Mouse (Mus musculus) midbrain, embryonic 13.5 days (tissue): ENCODE data around the gene Rab37. TPM values are rescaled to one million over a fixed set of nuclear protein-coding genes. Genes with fewer than 3 reads are reported as not detected.
A peak's percentile ranks its signal among the peaks of the same experiment; 100 is the strongest.

Experiments used
- ATAC-seq: fragments of 200-750 bp; cut with Nextera tagmentation; 2 replicates; pipeline ENCODE4 v1.8.0; 2017; ENCODE audit warnings: mild to moderate bottlenecking, moderate TSS enrichment, moderate library complexity
- H3K27ac ChIP-seq: fragments of 300-500 bp; sonication (generic); 2 replicates; pipeline ENCODE4 v1.5.1; 2015; ENCODE audit warnings: inconsistent platforms, mild to moderate bottlenecking, moderate library complexity
- H3K27me3 ChIP-seq: fragments of 300-500 bp; sonication (generic); 2 replicates; pipeline ENCODE4 v1.6.1; 2015; ENCODE audit warnings: mild to moderate bottlenecking, inconsistent platforms
- H3K36me3 ChIP-seq: fragments of 300-500 bp; sonication (generic); 2 replicates; pipeline ENCODE4 v1.6.1; 2015; ENCODE audit warnings: mild to moderate bottlenecking, inconsistent platforms
- H3K4me1 ChIP-seq: fragments of 300-500 bp; sonication (generic); replicated peaks from 2 replicates; pipeline ENCODE4 v1.6.1; 2015; ENCODE audit warnings: inconsistent platforms
- H3K4me2 ChIP-seq: fragments of 300-500 bp; sonication (generic); replicated peaks from 2 replicates; pipeline ENCODE4 v1.6.1; 2015; ENCODE audit warnings: moderate library complexity, mild to moderate bottlenecking, inconsistent platforms
- H3K4me3 ChIP-seq: fragments of 300-500 bp; sonication (generic); replicated peaks from 2 replicates; pipeline ENCODE4 v1.5.1; 2015; ENCODE audit warnings: mild to moderate bottlenecking, inconsistent platforms
- H3K9ac ChIP-seq: fragments of 300-500 bp; sonication (generic); replicated peaks from 2 replicates; pipeline ENCODE4 v1.6.1; 2015; ENCODE audit warnings: mild to moderate bottlenecking, inconsistent platforms
- H3K9me3 ChIP-seq: fragments of 300-500 bp; sonication (generic); 2 replicates; pipeline ENCODE4 v1.6.1; 2016; ENCODE audit warnings: mild to moderate bottlenecking, inconsistent platforms
- WGBS: fragments of 180-500 bp; shearing (Covaris S2); methylation state at CpG from one replicate; pipeline ENCODE4 v1.1.7; 2015; 5-methylcytosine and 5-hydroxymethylcytosine counted together
- polyA plus RNA-seq: library from polyadenylated mRNA; unstranded; fragments of >200 nt; fragmentation: Nextera tagmentation; extraction: Ambion mirVana; gene quantifications from 2 replicates; pipeline ENCODE4 v1.2.1, GENCODE M21; 2015

The Rab37 gene
- polyA plus RNA-seq, 1 experiment from 2014 or later: 1.3 TPM

DNA sequence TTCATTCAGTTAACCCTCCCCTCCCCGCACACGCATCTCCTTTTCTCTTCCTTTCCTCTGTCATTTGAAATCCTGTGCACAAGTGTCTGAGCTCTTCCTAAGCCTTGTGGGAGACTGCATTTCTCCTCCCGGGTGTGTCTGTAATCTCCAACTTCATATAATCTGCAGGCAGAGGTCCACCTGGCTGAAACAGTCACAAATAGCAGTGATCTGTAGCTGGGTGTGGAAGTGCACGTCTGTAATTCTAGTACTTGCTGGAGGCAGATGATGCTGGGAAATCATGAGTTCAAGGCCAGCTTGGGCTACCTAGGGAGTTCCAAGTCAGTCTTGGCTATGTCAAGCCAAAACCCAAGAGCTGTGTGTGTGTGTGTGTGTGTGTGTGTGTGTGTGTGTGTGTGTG is 909 bp downstream of the Rab37 start:
- Histone ChIP-seq H3K4me3 (0 out of 2 replicates have a peak overlapping the region, but pooled peaks have one; percentile 32), H3K9ac (no peak overlapping the region), H3K27ac (no peak overlapping the region), H3K27me3 (peaks cover 31% of the 10 kb centered on the region), H3K4me1 (peaks cover 11% of the 10 kb centered on the region), H3K36me3 (no peaks in the 10 kb centered on the region), H3K4me2 (peak overlapping the region; percentile 60), H3K9me3 (no peaks in the 10 kb centered on the region)
- ATAC-seq: no peak
- WGBS: 10% methylated on average over 4 of the region's 4 CpGs

DNA sequence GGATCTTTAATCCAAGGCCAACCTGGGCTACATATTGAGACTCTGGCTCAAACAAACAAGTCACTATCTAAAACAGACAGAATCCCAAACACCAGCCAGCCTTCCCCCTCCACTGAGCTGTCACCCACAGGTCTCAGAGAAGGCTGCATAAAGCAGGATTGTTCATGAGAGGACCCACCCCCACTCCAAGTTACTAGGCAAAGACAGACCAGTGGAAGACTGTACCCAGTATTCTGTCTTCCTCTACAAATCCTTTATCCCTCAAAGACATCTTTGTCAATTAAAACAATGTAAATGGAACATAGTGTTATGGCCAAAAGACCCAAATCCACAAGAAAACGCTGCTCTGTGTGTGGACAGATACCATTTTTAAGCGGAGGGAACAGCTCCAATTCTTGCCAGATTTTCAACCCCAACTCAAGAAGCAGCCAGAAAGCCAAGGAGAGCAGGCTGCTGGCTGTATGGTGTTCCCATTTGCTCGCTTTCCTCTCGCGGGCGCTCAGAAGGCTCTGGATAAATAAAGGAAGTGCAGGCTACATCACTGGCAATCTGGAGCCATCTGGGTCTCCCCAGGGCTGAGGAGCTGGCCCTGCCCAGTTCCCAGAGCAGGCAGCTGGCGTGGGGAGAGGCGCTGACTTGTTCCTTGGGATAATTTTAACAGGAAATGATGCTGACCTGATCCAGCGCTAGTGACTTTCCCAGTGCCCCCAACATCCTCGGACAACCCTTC is 7.1 kb downstream of the Rab37 start:
- no peaks in the 10 kb centered on the region for H3K36me3 ChIP-seq
- no peak overlapping the region for H3K4me3 ChIP-seq
- H3K4me1 ChIP-seq: no peaks in the 10 kb centered on the region
- H3K27me3 ChIP-seq: no peaks in the 10 kb centered on the region
- no peak overlapping the region for H3K27ac ChIP-seq
- no peak overlapping the region for H3K4me2 ChIP-seq
- no peak for ATAC-seq
- H3K9ac ChIP-seq: no peak overlapping the region
- 73% methylated on average over 10 of the region's 10 CpGs for WGBS
- H3K9me3 ChIP-seq: no peaks in the 10 kb centered on the region

DNA sequence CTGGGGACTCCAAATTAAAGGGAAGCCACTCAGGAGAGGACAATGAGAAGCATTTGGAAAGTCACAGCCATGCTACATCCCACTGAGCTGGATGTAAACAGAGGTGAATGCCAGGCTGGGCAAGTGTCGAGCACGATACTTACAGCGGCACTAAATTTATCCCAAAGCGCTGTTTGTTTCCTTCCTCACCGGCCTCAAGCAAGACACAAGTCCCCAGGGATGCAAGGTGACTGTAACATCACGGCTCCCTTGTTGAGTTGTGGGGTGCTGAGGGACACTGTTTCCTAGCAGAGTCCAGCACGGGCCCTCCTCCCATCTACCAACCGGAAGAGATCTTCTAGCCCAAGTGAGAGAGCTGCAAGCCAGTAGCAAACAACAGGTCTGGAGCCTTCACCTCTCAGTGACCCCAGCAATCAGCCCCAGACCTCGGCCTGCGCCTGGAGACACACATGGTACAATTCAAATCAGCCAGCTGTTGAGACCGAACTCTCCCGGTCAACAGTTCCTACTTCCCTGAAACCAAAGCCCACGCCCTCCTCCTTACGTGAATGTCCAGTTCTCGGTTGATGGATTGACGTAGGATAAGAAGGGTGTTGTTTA is 8.1 kb downstream of the Rab37 start:
- WGBS: 77% methylated on average over 16 of the region's 16 CpGs
- Histone ChIP-seq H3K36me3 (no peaks in the 10 kb centered on the region), H3K4me2 (no peak overlapping the region), H3K9ac (no peak overlapping the region), H3K4me3 (no peak overlapping the region), H3K27me3 (no peaks in the 10 kb centered on the region), H3K4me1 (no peaks in the 10 kb centered on the region), H3K9me3 (no peaks in the 10 kb centered on the region), H3K27ac (no peak overlapping the region)
- ATAC-seq: no peak

DNA sequence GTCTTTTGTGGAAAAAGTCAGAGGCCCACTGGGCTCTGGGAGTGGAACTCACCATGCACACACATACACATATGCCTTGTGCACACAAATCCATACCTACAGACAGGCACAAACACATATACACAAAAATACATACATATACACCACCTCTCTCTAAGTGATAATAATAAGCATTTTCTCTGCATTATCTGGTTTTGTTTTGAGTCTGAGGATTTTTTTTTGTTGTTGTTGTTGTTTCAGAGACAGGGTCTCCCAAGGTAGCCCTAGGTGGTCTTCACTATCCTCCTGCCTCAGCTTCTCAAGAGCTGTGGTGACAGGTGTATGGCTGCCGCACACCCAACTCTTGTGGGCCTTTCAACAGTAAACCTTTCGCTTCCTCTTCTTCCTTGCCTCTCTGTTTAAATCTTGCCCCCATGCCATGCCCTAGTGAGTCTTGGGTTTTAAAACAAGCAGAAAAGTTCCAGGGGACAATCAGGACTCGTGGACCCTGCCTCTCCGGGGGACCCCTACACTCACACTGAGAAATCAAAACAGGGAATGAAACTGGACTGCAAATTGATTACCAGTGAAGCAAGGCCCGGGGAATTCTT is 8.9 kb downstream of the Rab37 start:
- Histone ChIP-seq H3K36me3 (no peaks in the 10 kb centered on the region), H3K9me3 (no peaks in the 10 kb centered on the region), H3K27me3 (no peaks in the 10 kb centered on the region), H3K27ac (no peak overlapping the region), H3K4me1 (no peaks in the 10 kb centered on the region), H3K4me2 (no peak overlapping the region), H3K4me3 (no peak overlapping the region), H3K9ac (no peak overlapping the region)
- 85% methylated on average over 5 of the region's 5 CpGs for WGBS
- no peak for ATAC-seq

DNA sequence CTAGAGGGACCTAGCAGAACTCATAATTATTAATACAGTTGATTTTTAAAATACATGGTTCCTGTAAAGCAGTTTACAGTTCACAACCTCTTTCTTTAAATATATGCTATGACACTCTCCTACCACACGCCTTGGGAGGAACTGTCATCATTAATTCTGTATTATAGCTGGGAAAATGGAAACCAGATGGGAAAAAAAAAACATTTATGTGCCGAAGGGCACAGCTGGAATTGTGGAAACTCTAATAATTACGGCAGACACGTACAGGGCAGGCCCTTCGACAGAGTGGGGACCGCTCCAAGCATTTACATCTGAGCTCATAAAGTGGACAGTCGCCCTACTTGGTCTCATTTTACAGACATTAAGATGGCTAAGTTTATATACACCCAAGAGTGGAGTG is 9.5 kb downstream of the Rab37 start:
- Histone ChIP-seq H3K9me3 (no peaks in the 10 kb centered on the region), H3K4me1 (no peaks in the 10 kb centered on the region), H3K27ac (no peak overlapping the region), H3K4me3 (no peak overlapping the region), H3K4me2 (no peak overlapping the region), H3K9ac (no peak overlapping the region), H3K27me3 (no peaks in the 10 kb centered on the region), H3K36me3 (no peaks in the 10 kb centered on the region)
- 84% methylated on average over 7 of the region's 7 CpGs for WGBS
- no peak for ATAC-seq

DNA sequence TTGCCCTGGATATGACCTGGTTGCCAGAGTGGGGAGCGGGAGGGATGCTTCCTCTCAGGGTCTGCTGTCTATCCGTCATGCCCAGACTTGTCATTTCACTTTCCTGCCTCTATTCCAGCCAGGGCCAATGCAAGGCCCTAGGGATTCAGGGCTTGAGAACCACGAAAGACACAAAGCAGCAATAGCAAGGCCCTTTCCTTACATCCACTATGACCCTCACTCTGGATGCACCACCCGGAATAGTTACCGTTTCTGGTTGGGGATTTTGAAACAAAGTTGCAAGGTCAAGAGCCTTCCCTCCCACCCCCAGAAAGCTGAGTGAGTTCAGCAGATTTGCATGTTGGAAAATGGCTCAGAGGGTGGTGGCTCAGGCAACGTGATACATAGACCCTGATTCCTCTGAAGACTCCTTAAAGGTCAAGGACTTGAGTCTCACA is 10.4 kb downstream of the Rab37 start:
- Histone ChIP-seq H3K9ac (no peak overlapping the region), H3K27ac (no peak overlapping the region), H3K4me3 (no peak overlapping the region), H3K4me1 (no peaks in the 10 kb centered on the region), H3K36me3 (no peaks in the 10 kb centered on the region), H3K4me2 (no peak overlapping the region), H3K9me3 (no peaks in the 10 kb centered on the region), H3K27me3 (no peaks in the 10 kb centered on the region)
- no peak for ATAC-seq
- 73% methylated on average over 6 of the region's 6 CpGs for WGBS

DNA sequence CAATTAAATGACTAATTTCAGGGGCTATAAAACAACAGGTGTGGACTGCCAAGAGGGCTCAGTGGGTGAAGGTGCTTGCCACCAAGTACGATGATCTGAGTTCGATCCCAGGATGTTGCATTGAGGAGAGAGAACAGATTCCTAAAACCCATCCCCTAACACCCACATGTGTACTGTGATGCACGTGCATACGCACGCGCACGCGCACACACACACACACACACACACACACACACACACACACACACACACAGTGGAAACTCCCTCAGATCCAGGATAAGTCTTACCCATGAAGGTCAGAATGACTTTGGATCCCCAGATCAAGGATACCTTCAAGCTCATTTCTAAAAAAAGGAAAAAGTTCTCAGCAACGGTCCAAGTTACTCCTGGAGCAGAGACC is 10.9 kb downstream of the Rab37 start:
- ATAC-seq: no peak
- no peak overlapping the region for H3K27ac ChIP-seq
- no peaks in the 10 kb centered on the region for H3K9me3 ChIP-seq
- H3K4me3 ChIP-seq: no peak overlapping the region
- H3K4me2 ChIP-seq: no peak overlapping the region
- H3K9ac ChIP-seq: no peak overlapping the region
- no peaks in the 10 kb centered on the region for H3K27me3 ChIP-seq
- H3K36me3 ChIP-seq: no peaks in the 10 kb centered on the region
- 94% methylated on average over 9 of the region's 9 CpGs for WGBS
- H3K4me1 ChIP-seq: peaks cover 4% of the 10 kb centered on the region; the same call in 1 of the 2 replicates

DNA sequence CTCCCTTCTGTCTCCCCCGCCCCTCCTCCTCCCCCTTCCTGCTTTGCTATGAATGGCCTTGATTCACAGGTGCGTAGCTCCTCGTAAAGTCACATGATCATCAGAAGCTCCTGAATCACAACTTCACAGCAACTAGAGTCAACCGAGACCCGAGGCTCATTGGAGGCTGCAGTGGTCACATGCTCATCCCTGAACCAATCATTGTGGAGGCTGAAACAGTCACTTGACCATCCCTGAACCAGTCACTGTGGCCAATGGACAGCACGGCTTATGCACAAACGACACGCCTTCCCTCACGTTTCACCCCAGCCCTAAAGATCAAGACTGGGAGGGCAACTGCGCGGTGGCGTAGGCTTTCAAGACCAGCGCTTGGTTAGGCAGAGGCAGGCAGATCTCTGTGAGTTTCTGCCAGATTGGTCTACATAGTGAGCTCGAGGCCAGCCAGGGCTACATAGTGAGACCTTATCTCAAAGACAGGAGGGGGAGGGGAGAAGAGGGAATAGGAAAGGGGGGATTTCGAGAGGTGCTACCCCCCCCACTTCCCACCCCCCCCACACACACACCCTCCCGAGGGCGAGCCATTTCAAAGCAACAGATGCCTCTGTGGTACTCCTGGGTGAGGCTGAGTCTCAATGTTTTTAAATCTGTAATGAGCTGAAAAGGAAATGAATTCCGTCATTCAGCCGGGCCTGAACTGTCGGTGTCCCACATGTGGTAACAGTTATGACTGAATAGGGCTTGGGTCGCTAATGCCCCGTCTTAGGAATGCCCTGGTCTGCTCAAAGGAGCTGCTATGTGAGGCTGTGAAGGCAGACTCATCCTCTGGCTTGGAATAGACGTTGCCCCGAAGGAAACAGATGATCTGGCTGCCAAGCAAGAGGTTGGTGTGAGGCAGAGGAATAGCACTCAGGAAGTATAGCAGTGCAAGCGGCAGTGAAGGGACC is 12.5 kb downstream of the Rab37 start:
- Histone ChIP-seq H3K27me3 (no peaks in the 10 kb centered on the region), H3K9me3 (no peaks in the 10 kb centered on the region), H3K4me3 (no peak overlapping the region), H3K4me2 (no peak overlapping the region), H3K27ac (no peak overlapping the region), H3K4me1 (peaks cover 12% of the 10 kb centered on the region; the same call in 1 of the 2 replicates), H3K9ac (no peak overlapping the region), H3K36me3 (no peaks in the 10 kb centered on the region)
- WGBS: 89% methylated on average over 25 of the region's 25 CpGs
- no peak for ATAC-seq

DNA sequence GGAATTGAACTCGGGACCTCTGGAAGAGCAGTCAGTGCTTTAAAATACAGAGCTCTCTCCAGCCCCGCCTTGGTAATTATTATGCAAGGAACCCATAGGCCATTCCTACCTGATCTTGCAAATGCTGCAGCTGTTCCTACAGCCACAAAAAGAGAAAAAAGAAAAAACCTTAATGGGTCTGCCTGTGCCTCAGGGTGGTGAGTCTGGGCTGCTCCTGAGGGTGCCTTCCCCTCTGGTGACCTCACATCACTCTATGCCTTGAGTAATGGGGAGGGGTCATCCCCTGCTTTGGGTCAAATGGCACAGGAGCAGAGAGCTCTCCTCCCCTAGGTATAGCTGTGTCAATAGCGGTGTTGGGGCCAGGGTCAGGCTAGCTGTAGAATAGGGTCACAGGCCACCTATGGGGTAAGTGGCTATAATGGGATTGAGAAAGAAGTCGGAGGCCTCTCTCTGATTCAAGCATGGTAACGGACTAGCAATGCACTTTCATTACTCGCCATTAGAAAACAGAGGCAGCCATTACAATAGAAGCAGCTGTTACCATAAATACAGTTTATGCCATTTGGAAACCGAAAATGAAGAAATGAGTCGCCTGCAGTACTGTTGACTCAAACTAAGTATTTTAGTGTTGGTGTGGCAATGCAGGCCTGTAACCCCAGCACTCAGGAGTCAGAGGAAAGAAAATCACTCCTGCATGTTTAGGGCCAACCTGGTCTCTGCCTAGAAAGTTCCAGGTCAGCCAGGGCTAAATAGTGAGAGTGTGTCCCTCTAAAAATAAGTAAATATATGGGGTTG is 13.7 kb downstream of the Rab37 start:
- Histone ChIP-seq H3K27ac (no peak overlapping the region), H3K27me3 (no peaks in the 10 kb centered on the region), H3K36me3 (no peaks in the 10 kb centered on the region), H3K9ac (no peak overlapping the region), H3K9me3 (no peaks in the 10 kb centered on the region), H3K4me3 (no peak overlapping the region), H3K4me1 (peaks cover 12% of the 10 kb centered on the region; the same call in 1 of the 2 replicates), H3K4me2 (no peak overlapping the region)
- ATAC-seq: no peak
- WGBS: 62% methylated on average over 8 of the region's 8 CpGs

DNA sequence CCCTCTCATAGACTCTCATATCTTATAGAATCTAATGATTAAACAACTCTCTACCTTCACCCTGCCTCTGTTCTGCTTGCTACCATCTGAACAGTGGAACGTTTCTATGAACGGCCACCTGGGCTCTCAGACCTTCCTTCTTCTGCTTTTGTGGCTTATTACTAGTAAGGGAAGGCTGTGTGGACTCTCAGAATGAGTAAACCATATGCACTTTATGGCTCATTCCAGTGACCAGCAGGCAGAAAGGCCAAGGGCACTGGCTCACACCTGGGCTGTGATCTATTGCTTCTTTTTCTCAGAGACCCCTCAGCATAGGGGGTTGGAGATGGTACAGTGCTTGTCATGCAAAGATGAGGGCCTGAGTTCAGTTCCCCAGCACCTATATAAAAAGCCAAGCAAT is 15.4 kb downstream of the Rab37 start:
- Histone ChIP-seq H3K9ac (no peak overlapping the region), H3K4me2 (no peak overlapping the region), H3K4me3 (no peak overlapping the region), H3K4me1 (peaks cover 12% of the 10 kb centered on the region; the same call in 1 of the 2 replicates), H3K27me3 (no peaks in the 10 kb centered on the region), H3K27ac (no peak overlapping the region), H3K9me3 (no peaks in the 10 kb centered on the region), H3K36me3 (no peaks in the 10 kb centered on the region)
- no peak for ATAC-seq
- 86% methylated on average over 2 of the region's 2 CpGs for WGBS

DNA sequence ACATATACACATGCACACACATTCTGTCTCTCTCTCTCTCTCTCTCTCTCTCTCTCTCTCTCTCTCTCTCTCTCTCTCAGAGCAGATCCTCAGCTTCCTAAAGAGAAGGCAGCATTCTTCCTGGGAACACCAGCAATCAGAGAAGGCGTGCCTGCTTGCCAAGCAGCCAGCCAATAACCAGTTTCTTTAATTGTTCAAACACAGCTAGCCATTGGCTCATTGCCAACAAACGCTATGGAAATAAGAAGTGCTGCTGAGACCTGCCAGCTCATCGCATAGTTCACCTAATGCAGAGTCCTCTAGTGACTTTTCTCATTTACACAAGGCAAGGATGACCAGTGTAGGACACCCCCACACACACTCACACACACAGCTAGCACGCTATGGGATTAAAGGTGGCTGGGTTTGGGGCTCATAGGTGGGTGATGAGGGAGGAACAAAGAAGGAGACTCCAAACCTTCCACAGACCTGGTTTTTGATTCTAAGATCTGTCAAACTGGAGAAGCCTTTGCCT is 16.2 kb downstream of the Rab37 start:
- H3K4me3 ChIP-seq: no peak overlapping the region
- H3K4me1 ChIP-seq: peaks cover 12% of the 10 kb centered on the region; the same call in 1 of the 2 replicates
- H3K27me3 ChIP-seq: no peaks in the 10 kb centered on the region
- no peaks in the 10 kb centered on the region for H3K9me3 ChIP-seq
- H3K4me2 ChIP-seq: no peak overlapping the region
- no peak for ATAC-seq
- WGBS: 40% methylated on average over 4 of the region's 4 CpGs
- H3K9ac ChIP-seq: no peak overlapping the region
- no peak overlapping the region for H3K27ac ChIP-seq
- no peaks in the 10 kb centered on the region for H3K36me3 ChIP-seq
